Mouse (Mus musculus): Measurements from ENCODE around the gene Rhou.

GRCm38 (mm10) chr8:123630058-123630457 lies 23.7 kb upstream of the Rhou start:
- TF ChIP-seq CTCF (IDR thresholded peaks at IDR 0.05; ENCODE audit: insufficient read depth, low read length), result no peak
- no peak for TF ChIP-seq POLR2A (IDR thresholded peaks at IDR 0.05; ENCODE audit: borderline replicate concordance, extremely low read depth, low read depth, low read length)

Measured in lung, adult 2 months (tissue).